Mouse (Mus musculus) gastrocnemius, adult 8-10 months (tissue): ENCODE data around the gene Srbd1. TPM values are rescaled to one million over a fixed set of nuclear protein-coding genes. Genes with fewer than 3 reads are reported as not detected.
A peak's percentile ranks its signal among the peaks of the same experiment; 100 is the strongest.

ENCODE experiments used
- DNase-seq, 2 experiments: peaks; one replicate each; pipeline ENCODE4 v3.0.0; 2022; ENCODE audit warnings: low spot score in 2 of 2
- total RNA-seq, 4 experiments: library from RNA; stranded (reverse); gene quantifications; 2 replicates each; pipeline ENCODE4 v1.2.4; 2022

Srbd1 gene
- total RNA-seq, result 1 to 10 TPM; 4.7 to 5.6 (median 5.2) TPM

DNA sequence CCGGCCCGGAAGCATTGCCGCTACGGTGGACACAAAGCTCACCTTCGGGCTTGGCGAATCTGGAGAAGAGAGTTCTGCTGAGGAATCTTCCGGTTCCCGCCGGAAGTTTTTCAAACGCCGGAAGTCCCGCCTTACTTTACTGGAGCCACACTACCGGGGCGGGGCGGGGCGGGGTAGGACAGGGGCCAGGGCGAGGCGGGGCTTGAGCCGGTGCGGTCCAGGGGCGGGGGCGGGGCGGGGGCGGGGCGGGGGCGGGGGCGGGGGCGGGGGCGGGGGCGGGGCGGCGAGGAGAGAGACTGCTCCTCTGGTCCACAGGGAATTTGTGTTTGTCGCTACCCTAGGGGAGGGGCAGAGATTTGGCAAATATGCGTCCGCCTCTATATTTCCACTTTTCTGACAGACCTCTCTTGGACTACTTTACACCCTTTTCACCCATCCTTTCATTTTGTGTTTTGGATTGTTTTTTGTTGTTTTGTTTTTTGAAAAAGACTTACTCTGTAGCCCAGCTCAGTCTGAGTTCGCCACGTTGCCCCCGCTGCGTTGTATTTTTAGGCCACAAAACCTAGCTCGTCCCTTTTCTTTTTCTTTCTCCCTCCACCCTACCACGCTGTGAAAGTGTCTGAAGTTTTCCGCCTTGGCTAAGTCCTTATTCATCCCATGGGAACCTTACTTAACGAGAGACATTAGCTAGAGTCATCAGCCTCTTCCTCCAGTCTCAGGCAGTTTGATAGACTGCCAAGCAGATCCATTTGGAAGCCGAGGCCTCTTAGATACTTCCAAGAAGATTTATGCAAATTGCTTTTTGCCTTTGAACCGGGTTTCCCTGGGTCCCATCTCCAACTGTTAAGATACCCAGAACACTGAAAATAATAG, at the start of gene Srbd1:
Srbd1 (minus strand) TSS at position 97 of the 873 bp plus-strand sequence.
- peak; percentile 81 to 86 for DNase-seq

DNA sequence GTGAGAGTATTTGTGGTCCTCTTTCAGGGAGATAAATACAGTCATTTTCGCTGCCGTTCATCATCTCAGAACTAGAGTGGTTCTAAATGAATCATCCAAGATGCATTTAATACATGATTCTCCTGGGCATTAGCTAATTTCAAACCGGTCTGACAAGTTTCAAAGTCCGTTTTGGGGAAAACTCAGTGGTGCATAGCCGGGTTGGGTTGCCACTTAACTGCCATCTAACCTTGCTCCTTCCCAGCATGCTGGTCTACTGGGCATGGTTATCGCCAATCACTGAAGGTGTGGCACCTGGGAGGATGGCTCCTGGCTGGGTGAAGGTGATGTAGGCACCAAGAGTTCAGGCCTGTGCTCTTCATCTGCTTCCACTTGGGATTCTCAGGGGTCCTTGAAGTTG, 49.0 kb upstream of the Srbd1 start:
- no peak for DNase-seq

DNA sequence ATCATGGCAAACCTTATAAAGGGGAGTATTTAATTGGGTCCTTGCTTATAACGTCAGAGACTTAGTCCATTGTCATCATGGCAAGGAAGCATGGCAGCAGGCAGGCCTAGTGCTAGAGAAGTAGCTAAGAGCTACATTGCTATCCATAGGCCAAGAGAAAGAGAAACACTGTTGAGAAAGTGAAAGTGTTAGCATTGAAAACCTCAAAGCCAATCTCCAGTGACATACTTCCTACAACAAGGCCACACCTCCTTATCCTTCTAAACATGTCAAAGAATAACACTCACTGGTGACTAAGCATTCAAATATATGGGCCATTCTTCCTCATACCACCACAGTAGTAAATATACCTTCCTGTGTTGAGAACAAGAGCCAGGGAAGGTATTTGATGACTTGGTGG, 42.8 kb upstream of the Srbd1 start:
- no peak for DNase-seq

DNA sequence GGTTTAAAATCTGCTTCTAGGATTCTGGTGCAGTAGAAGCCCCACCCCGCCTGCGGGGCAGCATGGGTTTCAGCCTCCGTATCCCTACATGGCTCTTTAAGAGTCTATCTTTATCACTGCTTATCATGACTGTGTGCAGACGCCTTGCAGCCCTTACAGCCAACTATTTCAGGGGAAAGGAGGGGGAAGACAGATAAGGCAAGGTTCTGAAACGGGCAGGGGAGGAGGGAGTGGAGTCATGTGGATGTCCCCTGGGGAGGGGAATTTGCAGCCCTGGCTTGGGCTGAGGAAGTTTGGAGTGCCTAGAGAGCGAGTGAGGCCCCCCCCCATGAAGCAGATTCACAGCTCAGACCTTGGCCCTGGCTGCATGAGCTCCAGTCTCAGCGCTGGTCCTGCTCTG, 40.6 kb upstream of the Srbd1 start:
- DNase-seq, result no peak

DNA sequence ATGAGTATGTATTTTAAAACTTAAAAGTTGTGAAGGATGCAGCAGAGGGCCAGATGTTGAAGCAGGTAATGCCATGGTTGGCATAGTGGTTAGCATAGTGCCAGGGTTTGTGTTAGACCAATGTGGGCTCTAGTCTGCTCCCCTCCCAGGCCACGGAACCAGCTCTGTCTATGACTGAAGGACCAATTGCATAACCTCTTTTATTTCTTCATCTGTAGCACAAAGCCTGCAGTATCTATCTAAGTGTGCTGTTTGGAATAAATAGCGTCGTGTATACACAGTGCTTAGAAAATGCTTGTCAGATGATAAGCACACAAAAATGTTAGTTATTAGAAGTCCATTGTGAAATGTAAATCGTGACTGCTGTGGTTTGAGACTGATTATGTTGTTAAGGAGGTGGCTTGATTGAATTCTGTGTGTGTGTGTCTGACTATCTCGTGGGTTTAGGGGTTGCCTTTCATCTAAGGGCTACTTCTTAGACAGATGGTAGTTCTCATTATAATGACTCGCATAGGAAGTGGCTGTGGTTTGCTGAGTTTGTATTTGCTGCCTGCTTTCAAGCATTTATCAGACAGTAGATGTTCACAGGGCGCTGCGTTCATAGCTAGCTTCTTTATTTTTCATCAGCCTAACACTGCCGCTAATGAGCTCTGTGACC, 39.7 kb upstream of the Srbd1 start:
- DNase-seq, result no peak

DNA sequence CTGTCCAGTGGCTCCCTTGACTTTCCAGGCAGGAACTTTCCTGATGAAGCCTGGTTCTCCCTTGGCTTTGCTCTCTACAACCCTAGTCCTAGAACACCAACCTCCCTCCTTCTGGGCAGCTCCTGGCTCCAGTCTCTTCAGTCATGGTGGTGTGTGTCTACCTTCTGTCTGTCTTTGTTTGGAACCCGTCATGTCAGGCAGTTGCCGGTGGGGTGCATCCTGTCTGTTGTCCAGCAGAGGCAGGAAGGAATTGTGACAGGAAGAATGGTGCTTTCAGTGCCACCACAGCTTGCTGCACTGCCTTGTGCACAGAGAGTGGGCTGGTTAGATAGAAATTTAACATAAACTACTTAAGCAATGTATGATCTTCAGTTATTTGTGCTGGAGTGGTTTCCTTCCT, 38.8 kb upstream of the Srbd1 start:
- no peak for DNase-seq

DNA sequence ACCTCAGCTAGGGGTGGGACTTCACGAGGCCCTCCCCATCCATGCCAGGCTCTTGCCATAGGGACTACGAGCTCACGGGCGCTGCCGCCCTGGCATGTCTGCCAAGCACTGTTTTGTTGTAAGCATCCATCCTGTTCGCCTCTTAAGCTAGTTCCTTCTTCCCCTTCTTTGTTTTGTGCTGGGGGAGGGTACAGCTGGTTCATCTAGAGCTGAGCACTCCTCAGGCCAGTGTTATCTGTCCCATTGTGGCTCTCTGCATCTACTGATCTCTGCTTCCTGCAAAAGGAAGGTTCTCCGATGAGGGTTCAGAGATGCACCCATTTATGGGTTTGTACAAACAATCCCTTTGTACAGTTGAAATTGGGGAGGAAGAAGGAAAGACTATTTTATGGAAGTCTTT, 31.7 kb upstream of the Srbd1 start:
- no peak for DNase-seq

DNA sequence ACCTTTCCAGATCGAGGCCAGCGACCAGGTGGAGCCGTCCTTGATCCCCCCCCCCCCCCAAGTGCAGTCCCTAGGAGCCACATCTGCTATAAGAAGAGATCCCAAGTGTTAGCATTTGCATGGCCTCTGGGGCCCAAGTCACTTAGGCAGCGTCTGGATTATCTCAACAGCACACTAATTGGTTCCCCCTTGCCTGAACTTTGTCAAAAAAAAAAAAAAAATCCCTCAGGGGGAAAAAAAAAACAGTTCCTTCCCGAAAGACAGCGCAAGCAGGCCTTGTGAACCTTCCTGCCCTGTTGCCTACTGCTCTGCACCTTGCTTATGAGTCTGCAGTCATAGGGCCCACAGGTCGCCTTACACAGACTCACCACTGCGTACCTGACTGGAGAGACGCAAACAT, 30.5 kb upstream of the Srbd1 start:
- no peak for DNase-seq

DNA sequence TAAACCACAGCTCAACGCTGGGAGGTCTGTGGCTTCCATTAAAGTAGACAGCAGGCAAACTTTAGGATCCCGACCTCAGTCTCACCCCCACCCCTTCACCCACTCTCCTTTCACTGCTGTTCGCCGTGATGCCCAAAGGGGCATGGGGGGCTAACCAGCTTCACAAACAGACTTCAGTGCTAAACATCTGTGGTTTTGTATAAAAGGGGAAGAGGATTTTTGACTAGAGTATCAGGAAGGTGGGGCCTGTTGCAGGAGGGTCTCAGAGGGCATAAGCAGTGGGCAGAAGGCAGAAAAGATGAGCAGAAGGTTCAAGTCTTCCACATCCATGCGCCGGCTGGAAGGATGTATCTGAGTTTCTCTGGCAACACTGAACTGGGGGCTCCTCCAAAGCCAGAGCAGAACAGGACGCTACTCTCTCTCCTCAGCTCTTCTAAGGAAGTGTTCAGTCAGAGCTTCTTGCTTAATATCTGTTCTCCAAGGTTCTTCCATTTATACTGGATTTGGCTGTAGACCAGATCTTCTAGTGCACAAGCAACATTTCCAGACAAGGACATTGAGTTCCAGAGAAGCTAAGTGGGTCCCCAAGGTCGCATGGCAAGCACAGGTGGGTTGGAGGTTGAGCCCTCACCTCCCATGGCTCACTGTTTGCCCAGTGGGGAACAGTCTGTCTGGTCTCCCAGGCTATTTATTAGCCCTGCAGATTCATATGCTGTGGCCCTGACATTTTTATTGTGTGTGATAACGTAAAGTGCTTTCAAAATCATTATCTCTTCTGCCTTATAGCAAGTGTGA, 25.4 kb upstream of the Srbd1 start:
- DNase-seq, result no peak

DNA sequence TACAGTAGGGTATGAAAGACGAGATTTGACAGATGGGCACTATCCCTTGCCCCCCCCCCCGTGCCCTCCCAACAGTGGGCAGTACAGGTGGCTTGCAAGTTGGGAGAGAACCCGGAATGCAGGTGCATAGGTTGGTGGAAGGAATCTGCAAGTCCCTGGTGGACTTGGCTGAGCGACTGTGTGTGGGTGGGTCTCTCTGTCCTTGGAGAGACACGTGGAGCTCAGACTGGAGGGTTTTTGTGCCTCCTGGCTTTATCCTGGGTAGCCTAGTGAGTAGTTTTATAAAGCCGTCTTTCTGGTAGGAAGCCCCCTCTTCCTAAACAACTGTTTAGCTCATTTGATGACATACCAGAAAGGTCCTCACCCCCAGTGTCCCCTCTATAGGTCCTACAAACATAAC, 24.1 kb upstream of the Srbd1 start:
- DNase-seq, result no peak

DNA sequence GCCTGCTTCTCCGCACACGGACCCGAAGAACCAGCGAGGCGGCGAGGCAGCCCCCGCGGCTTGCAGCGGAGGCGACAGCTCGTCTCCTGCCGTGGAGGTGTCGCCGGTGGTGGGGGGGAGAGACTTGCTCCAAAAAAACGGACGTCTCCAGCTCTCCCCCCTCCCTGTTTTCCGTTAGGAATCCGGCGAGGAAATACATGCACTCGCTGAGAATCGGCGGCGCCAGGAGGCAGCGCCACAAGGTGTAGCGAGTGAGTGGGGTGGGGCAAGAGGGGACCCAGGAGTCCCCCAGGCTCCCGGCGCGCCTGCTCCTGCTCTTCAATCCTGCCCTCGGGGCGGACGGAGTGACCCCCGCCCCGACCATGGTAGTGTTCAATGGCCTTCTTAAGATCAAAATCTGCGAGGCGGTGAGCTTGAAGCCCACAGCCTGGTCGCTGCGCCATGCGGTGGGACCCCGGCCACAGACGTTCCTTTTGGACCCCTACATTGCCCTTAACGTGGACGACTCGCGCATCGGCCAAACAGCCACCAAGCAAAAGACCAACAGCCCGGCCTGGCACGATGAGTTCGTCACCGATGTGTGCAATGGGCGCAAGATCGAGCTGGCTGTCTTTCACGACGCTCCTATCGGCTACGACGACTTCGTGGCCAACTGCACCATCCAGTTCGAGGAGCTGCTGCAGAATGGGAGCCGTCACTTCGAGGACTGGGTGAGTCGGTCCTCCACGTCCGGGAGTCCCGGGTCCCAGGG, 23.4 kb upstream of the Srbd1 start:
- peak in 1 of 2 experiments; percentile 18 for DNase-seq

DNA sequence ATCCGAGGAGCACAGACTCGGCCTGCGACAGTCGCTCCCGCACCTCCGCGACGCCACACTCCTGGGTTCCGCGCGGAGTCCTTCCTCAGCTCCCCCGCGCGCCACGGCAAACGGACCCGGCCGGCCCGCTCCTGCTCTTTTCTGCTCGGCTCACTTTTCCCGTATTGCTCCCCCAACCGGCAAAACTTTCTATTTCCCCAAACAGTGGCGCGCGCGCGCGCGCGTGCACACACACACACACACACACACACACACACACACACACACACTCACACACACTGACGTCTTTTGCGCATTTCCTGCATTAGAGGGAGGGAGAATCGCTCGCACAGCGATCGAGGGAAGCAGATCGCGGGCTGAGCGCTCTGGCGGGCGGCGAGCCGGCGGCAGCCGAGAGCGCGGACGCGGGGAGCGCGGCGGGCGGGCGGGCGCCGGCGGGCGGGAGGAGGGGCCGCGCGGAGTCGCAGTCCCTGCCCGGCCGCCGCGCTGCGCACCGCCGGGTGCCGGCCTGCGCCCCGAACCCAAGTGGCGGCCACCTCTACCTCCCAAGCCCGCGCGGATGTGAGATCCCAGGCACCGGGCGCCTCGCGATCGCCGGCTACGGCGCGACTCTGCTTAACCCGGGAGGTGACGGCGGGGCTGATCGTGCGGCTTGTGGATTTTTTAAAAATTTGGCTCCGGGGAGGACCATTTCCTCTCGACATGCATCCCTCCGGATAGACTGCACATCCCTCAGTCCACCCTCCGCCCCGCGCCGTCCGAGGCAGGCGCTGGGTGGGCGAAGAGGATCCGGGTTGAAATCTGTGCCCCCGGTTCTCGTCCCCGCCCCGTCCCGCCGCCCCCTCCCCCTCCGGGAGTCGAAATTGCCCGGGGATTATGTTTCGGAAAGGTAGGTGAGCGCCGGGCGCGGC, 22.6 kb upstream of the Srbd1 start, which contains the start of gene Prkce:
Prkce (plus strand) TSS at position 466 of the 911 bp plus-strand sequence.
- DNase-seq, result peak; percentile 69 to 73

DNA sequence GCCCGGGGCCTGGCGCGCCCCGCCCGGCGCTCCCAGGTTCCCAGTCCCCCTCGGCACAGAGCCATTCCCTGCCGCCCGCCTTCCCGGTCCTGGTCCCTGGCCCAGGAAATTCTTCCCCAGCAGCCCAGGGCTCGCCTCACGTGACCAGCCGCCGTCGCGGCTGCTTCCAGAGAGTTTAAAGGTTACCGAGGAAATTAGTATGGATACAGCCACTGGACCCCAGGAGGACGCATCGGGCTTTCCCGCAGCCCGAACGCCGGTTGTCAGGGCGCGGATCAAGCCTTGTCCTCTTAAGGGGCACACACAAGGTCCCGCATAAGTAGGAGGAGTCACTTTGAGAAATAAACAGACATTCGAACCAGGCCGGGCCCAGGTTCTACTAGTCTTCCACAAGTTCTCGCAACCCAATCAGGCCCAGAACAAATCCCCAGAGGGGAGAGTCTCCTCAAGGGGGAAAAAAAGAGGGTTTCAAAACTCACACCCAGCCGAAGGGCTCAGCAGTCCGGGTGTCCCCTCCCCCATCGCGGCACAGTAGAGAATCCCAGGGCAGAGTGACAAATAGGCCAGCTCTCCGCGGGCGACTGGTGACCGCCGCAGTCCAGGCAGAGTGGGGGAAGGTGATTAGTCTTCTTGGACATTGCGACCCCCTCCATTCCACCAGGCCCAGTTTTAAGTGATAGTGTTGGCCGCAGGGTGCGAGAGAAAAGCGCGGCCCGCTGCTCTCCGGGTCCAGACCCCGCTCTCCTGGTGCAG, 21.8 kb upstream of the Srbd1 start:
- DNase-seq, result peak; percentile 79 to 85

DNA sequence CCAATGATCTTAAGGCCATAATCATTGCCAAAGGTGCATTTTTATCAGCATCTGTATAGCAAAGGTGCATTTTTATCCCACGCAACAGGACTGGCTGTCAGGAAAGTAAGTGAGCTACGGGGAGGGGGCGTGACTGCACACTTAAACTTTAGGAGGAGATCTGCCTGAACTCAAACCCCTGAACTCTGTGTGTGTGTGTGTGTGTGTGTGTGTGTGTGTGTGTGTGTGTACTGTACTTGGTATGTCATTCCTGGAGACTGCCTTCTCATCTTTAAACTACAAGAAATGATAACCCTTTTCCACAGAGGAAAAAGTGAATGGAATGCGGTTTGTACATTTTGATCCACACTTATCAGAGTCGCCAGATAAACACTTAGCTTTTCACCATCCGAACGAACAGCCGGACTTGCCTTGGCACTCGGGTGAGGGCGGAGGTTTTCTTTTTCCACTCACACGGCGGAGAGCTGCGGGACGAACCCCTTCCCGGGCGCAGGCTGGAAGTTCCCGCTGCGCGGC, 21.1 kb upstream of the Srbd1 start:
- no peak for DNase-seq

DNA sequence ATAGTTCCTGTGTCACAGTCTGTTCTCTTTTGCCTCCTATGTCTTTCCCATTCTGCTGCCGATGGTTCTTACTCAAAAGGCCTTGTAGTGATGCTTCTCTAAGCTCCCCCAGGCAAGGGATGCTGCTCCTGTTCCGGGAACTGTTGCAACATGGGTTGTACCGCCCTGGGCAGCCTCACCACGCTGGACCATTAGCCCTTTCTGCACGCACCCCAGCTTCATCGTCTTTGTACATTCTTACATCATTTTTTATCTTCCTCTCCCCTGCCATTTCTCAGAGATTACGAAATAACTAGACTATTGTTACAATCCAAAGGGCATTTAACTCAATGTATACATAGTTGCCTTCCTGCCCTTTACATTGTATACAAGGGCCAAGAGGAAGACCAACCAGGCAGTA, 19.4 kb upstream of the Srbd1 start:
- no peak for DNase-seq

DNA sequence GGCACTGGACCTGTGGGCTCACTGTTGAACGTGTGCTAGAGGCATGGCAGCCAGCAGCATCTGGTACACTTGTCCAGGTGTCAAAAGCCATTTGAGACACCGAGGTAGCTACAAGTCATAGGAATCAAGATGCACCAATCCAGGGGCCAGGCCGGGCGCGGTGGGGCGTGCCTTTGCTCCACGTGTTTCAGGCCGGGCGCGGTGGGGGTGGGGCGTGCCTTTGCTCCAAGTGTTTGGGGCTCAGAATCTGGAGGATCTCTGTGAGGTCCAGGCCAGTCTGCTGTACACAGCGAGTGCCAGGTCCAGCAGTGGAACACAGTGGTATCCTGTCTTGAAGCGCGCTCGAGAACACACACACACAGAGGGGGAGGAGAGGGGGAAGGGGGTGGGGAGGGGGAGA, 17.7 kb upstream of the Srbd1 start:
- no peak for DNase-seq

DNA sequence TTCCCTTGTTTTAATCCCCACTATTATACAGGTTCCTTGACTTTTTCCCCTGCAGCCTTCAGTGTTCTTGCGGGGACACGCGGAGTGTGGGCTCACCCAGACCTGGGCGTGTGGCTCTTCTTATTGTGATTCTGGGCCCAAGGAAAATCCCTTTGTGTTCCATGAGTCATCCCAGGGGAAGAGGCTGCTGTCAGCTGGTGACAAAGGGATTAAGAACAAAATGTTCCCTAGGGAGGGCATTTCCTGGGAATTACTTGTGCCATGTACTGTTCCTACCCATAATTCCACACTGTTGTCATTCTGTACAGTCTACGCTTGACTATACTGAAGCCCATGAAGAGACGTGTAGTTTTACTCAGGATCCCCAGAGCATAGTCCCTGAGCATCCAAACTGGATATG, 12.0 kb upstream of the Srbd1 start:
- DNase-seq, result no peak

DNA sequence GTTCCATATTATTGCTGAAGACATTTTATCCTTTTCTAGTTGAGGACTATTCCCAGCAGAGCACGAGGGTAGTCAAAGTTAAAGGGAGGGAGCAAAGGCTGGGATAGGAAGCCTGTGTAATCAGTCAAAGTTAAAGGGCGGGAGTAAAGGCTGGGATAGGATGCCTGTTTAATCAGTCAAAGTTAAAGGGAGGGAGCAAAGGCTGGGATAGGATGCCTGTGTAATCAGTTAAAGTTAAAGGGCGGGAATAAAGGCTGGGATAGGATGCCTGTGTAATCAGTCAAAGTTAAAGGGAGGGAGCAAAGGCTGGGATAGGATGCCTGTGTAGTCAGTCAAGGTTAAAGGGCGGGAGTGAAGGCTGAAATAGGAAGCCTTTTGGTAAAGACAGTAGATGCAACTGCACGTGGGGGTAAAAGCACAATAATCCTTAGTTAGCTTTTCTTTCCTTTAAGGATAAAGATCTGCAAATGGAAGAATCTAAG, 5.9 kb upstream of the Srbd1 start:
- DNase-seq, result peak; percentile 28

DNA sequence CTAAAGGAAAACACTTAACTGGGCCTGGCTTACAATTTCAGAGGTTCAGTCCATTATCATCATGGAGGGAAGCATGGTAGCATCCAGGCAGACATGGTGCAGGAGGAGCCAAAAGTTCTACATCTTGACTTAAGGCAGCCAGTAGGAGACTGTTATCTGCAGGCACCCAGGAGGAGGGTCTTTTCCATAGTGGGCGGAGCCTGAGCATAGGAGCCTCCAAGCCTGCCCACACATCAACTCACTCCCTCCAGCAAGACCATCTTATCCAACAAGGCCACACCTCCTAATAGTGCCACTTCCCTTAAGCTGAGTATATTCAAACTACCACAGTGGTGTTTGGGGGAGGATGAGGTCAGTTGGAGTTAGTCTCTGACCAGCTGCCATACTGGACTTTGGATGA, 4.8 kb upstream of the Srbd1 start:
- DNase-seq, result no peak
